Mouse (Mus musculus) telencephalon, adult 2 months (tissue): ENCODE measurements around the gene Crabp2.
"Not testable (repeated sequence)": the region's sequence is repeated elsewhere in the genome, so short reads cannot be mapped to it uniquely, and the experiment has no call there.

Source experiments
- DNase-seq: peaks from one replicate; pipeline ENCODE4 v3.0.0-alpha.2; 2011; ENCODE audit warnings: low read depth, low spot score

Gene Crabp2

GRCm38 (mm10) chr3:87948378-87949265, at the start of gene Crabp2:
Gene Crabp2, plus strand, starts transcription at chr3:87948666.
- DNase-seq: no peak

GRCm38 (mm10) chr3:87899266-87899665, 49.2 kb upstream of the Crabp2 start:
- DNase-seq: no peak

- no peak for DNase-seq
Observed at GRCm38 (mm10) chr3:87899776-87900175, 48.7 kb upstream of the Crabp2 start.

- DNase-seq: no peak
Observed at GRCm38 (mm10) chr3:87901036-87901624, 47.3 kb upstream of the Crabp2 start.

GRCm38 (mm10) chr3:87901959-87902358, 46.5 kb upstream of the Crabp2 start:
- not testable (repeated sequence) for DNase-seq

- DNase-seq: no peak
Observed at GRCm38 (mm10) chr3:87903821-87904220, 44.6 kb upstream of the Crabp2 start.

GRCm38 (mm10) chr3:87905880-87906485, 42.5 kb upstream of the Crabp2 start, which contains the start of gene Hdgf:
Gene Hdgf, plus strand, starts transcription at chr3:87906321.
- DNase-seq: peak; percentile 93

- no peak for DNase-seq
Observed at GRCm38 (mm10) chr3:87906601-87906980, 41.9 kb upstream of the Crabp2 start.

- no peak for DNase-seq
Observed at GRCm38 (mm10) chr3:87906981-87907857, 41.2 kb upstream of the Crabp2 start.

GRCm38 (mm10) chr3:87907906-87908305, 40.6 kb upstream of the Crabp2 start:
- DNase-seq: no peak

GRCm38 (mm10) chr3:87909381-87909780, 39.1 kb upstream of the Crabp2 start:
- no peak for DNase-seq

- no peak for DNase-seq
Observed at GRCm38 (mm10) chr3:87909874-87910273, 38.6 kb upstream of the Crabp2 start.

GRCm38 (mm10) chr3:87910573-87911141, 37.8 kb upstream of the Crabp2 start:
- DNase-seq: no peak

GRCm38 (mm10) chr3:87913491-87913890, 35.0 kb upstream of the Crabp2 start:
- DNase-seq: no peak

GRCm38 (mm10) chr3:87913891-87914290, 34.6 kb upstream of the Crabp2 start:
- no peak for DNase-seq

GRCm38 (mm10) chr3:87916990-87917389, 31.5 kb upstream of the Crabp2 start:
- DNase-seq: no peak

- DNase-seq: no peak
Observed at GRCm38 (mm10) chr3:87918551-87918950, 29.9 kb upstream of the Crabp2 start.

- peak; percentile 98 for DNase-seq
Observed at GRCm38 (mm10) chr3:87919336-87920108, 28.9 kb upstream of the Crabp2 start, which contains the start of gene Mrpl24. Gene Mrpl24, plus strand, starts transcription at chr3:87919506.

- no peak for DNase-seq
Observed at GRCm38 (mm10) chr3:87920270-87920943, 28.1 kb upstream of the Crabp2 start.

- DNase-seq: no peak
Observed at GRCm38 (mm10) chr3:87924996-87925395, 23.5 kb upstream of the Crabp2 start.
